Mouse (Mus musculus) liver, postnatal 0 days (tissue): ENCODE data around the gene Thtpa.

ENCODE experiments used
- CTCF ChIP-seq: sonication (generic); IDR thresholded peaks from 2 replicates; pipeline ENCODE4 v1.5.1; 2016; ENCODE audit warnings: antibody characterized with exemption, low read depth
- EP300 ChIP-seq: IDR thresholded peaks from 2 replicates; pipeline ENCODE4 v1.6.1; 2016; ENCODE audit warnings: antibody characterized with exemption, low read depth, mild to moderate bottlenecking

GRCm38 (mm10) chr14:55111720-55112119 is 17.1 kb downstream of the Thtpa start:
- TF ChIP-seq EP300 = no peak
- no peak for TF ChIP-seq CTCF
